Mouse (Mus musculus): ENCODE results near the gene Col6a6.

Gene Col6a6

GRCm38 (mm10) chr9:105800286-105800685 lies 27.7 kb downstream of the Col6a6 start:
- DNase-seq (ENCODE audit: low spot score): no peak

- no peak for DNase-seq (ENCODE audit: low spot score)
Observed at GRCm38 (mm10) chr9:105796137-105796536, 31.8 kb downstream of the Col6a6 start.

- no peak for DNase-seq (ENCODE audit: low spot score)
Observed at GRCm38 (mm10) chr9:105794965-105795364, 33.0 kb downstream of the Col6a6 start.

GRCm38 (mm10) chr9:105791810-105792209 lies 36.1 kb downstream of the Col6a6 start:
- no peak for DNase-seq (ENCODE audit: low spot score)

GRCm38 (mm10) chr9:105788203-105788602 lies 39.8 kb downstream of the Col6a6 start:
- no peak for DNase-seq (ENCODE audit: low spot score)

GRCm38 (mm10) chr9:105787800-105788199 lies 40.2 kb downstream of the Col6a6 start:
- no peak for DNase-seq (ENCODE audit: low spot score)

- DNase-seq (ENCODE audit: low spot score): no peak
Observed at GRCm38 (mm10) chr9:105784026-105784425, 43.9 kb downstream of the Col6a6 start.

- DNase-seq (ENCODE audit: low spot score): no peak
Observed at GRCm38 (mm10) chr9:105780696-105781095, 47.3 kb downstream of the Col6a6 start.

- no peak for DNase-seq (ENCODE audit: low spot score)
Observed at GRCm38 (mm10) chr9:105778741-105779140, 49.2 kb downstream of the Col6a6 start.

- DNase-seq (ENCODE audit: low spot score): peak; percentile 35
Observed at GRCm38 (mm10) chr9:105774878-105775277, 53.1 kb downstream of the Col6a6 start.

GRCm38 (mm10) chr9:105774321-105774720 lies 53.6 kb downstream of the Col6a6 start:
- DNase-seq (ENCODE audit: low spot score): no peak

GRCm38 (mm10) chr9:105771380-105771779 lies 56.6 kb downstream of the Col6a6 start:
- no peak for DNase-seq (ENCODE audit: low spot score)

GRCm38 (mm10) chr9:105770690-105771089 lies 57.3 kb downstream of the Col6a6 start:
- DNase-seq (ENCODE audit: low spot score): no peak

- DNase-seq (ENCODE audit: low spot score): no peak
Observed at GRCm38 (mm10) chr9:105765891-105766290, 62.1 kb downstream of the Col6a6 start.

GRCm38 (mm10) chr9:105764681-105765080 lies 63.3 kb downstream of the Col6a6 start:
- no peak for DNase-seq (ENCODE audit: low spot score)

- DNase-seq (ENCODE audit: low spot score): no peak
Observed at GRCm38 (mm10) chr9:105764127-105764526, 63.8 kb downstream of the Col6a6 start.

- no peak for DNase-seq (ENCODE audit: low spot score)
Observed at GRCm38 (mm10) chr9:105763625-105764024, 64.3 kb downstream of the Col6a6 start.

GRCm38 (mm10) chr9:105762274-105762673 lies 65.7 kb downstream of the Col6a6 start:
- no peak for DNase-seq (ENCODE audit: low spot score)

- DNase-seq (ENCODE audit: low spot score): no peak
Observed at GRCm38 (mm10) chr9:105758861-105759260, 69.1 kb downstream of the Col6a6 start.

- DNase-seq (ENCODE audit: low spot score): no peak
Observed at GRCm38 (mm10) chr9:105758173-105758765, 69.7 kb downstream of the Col6a6 start.

GRCm38 (mm10) chr9:105754256-105754655 lies 73.7 kb downstream of the Col6a6 start:
- DNase-seq (ENCODE audit: low spot score): no peak

- DNase-seq (ENCODE audit: low spot score): no peak
Observed at GRCm38 (mm10) chr9:105745861-105746260, 82.1 kb downstream of the Col6a6 start.

GRCm38 (mm10) chr9:105740413-105740812 lies 87.5 kb downstream of the Col6a6 start:
- no peak for DNase-seq (ENCODE audit: low spot score)

- DNase-seq (ENCODE audit: low spot score): no peak
Observed at GRCm38 (mm10) chr9:105739446-105739845, 88.5 kb downstream of the Col6a6 start.

Measured in ovary, postnatal 14 days (tissue).